In genomic region chr2:114087271-114087670, GRCm38 (mm10) we compare ENCODE assay signal across 16 mouse cellular contexts. TPM values are rescaled to one million over a fixed set of nuclear protein-coding genes. Genes with fewer than 3 reads are reported as not detected.
DNase-seq lines count a peak whose midpoint lies in the region; TF ChIP-seq lines count a peak whose summit lies in the region.
"Had no signal": no experiment of that assay in that cellular context is flagged by ENCODE, and none has a peak within 500 bp of the region (broad histone marks: within the 10 kb centered on the region; RNA-seq: fewer than 3 reads in every experiment).

No protein-coding gene starts in this region.

- no peaks in the 10 kb centered on the region for H3K4me1 ChIP-seq in embryonic facial prominence, embryonic 10.5 days
- H3K4me1 ChIP-seq: liver, embryonic 12.5 days; neural tube, embryonic 13.5 days had no signal

- H3K27ac ChIP-seq in gastrocnemius, adult 2 months = no peak overlapping the region
- no peak overlapping the region for H3K27ac ChIP-seq in embryonic facial prominence, embryonic 10.5 days (replicated peaks)
- H3K27ac ChIP-seq: liver, embryonic 12.5 days; neural tube, embryonic 13.5 days had no signal

- no peak for TF ChIP-seq CTCF in gastrocnemius, adult 2 months (IDR thresholded peaks at IDR 0.05)

- peak; percentile 65 for DNase-seq in gastrocnemius, adult 2 months
- DNase-seq in gastrocnemius, postnatal 36 days = no peak
- peak; percentile 15 to 27 for DNase-seq in right cerebral cortex, adult 2 months (ENCODE audit: low spot score in 2 of 2)
- no peak for DNase-seq in right cerebral cortex, postnatal 25 days
- peak; percentile 64 to 69 for DNase-seq in adrenal gland, postnatal 36 days
- no peak for DNase-seq in embryo, embryonic 10.5 days (ENCODE audit: low spot score)
- no peak for DNase-seq in embryonic facial prominence, embryonic 10.5 days (ENCODE audit: low spot score)
- no peak for DNase-seq in neural tube, embryonic 10.5 days (ENCODE audit: extremely low spot score, low spot score)
- DNase-seq: cerebellum, adult 18-20 months had no signal

- no peak overlapping the region for H3K4me3 ChIP-seq in gastrocnemius, adult 2 months
- H3K4me3 ChIP-seq in embryonic facial prominence, embryonic 10.5 days = no peak overlapping the region
- H3K4me3 ChIP-seq: erythroblast, embryonic 14.5 days; liver, embryonic 12.5 days; neural tube, embryonic 13.5 days had no signal

- H3K9me3 ChIP-seq in embryonic facial prominence, embryonic 10.5 days = no peaks in the 10 kb centered on the region
- H3K9me3 ChIP-seq: liver, embryonic 12.5 days; neural tube, embryonic 13.5 days had no signal

- no peaks in the 10 kb centered on the region for H3K27me3 ChIP-seq in embryonic facial prominence, embryonic 10.5 days (replicated peaks; ENCODE audit: low read depth, poor library complexity, severe bottlenecking)
- H3K27me3 ChIP-seq: CH12.LX; liver, embryonic 12.5 days; neural tube, embryonic 13.5 days had no signal

- intact Hi-C loops in gastrocnemius, adult 2 months (cut with DNase I) = no loop called here
- intact Hi-C loops in gastrocnemius, postnatal 36 days (cut with DNase I) = no loop called here

- no peaks in the 10 kb centered on the region for H3K36me3 ChIP-seq in embryonic facial prominence, embryonic 10.5 days (replicated peaks)
- H3K36me3 ChIP-seq: liver, embryonic 12.5 days; neural tube, embryonic 13.5 days had no signal

- 74% methylated on average over 1 of the region's 1 CpGs for WGBS in embryonic facial prominence, embryonic 10.5 days

RNA-seq across cellular contexts. Expression of gene Actc1, which starts 33.9 kb away (rescaled TPM):
- total RNA-seq in gastrocnemius, adult 2 months (2021) = 100 to 1,000 TPM; 143 to 261 TPM
- total RNA-seq in gastrocnemius, postnatal 36 days (2021) = 1,000 to 10,000 TPM; 1,166 to 4,359 TPM
- not detected for total RNA-seq in adrenal gland, postnatal 36 days (2021)
- 9.6 and 20.1 TPM in 2 replicates for polyA plus RNA-seq in embryonic facial prominence, embryonic 10.5 days (2016; fragmentation: Nextera tagmentation; extraction: Ambion mirVana)
- total RNA-seq: CH12.LX; layer of hippocampus, postnatal 14 days; left cerebral cortex, postnatal 36 days; megakaryocyte, adult 5-6 weeks had no signal
- polyA plus RNA-seq: erythroblast, embryonic 14.5 days had no signal

Comparison
In these comparisons a context has a peak if more than half of its experiments do, and no peak if none do; other contexts are left out.
1. DNase-seq: peak in gastrocnemius, adult 2 months (single experiment), right cerebral cortex, adult 2 months (2 of 2) and adrenal gland, postnatal 36 days (2 of 2); none in gastrocnemius, postnatal 36 days (0 of 2), right cerebral cortex, postnatal 25 days (single experiment), embryo, embryonic 10.5 days (single experiment), embryonic facial prominence, embryonic 10.5 days (single experiment) and neural tube, embryonic 10.5 days (single experiment).
2. RNA of gene Actc1, which starts 33.9 kb away (total RNA-seq): 1,166 to 4,359 TPM in gastrocnemius, postnatal 36 days and 143 to 261 TPM in gastrocnemius, adult 2 months; not detected in adrenal gland, postnatal 36 days; every median in the first group is over 100 times any median in the second.